Mouse (Mus musculus) layer of hippocampus, adult 2 months (tissue): ENCODE measurements around the gene Nckap1. TPM values are rescaled to one million over a fixed set of nuclear protein-coding genes. Genes with fewer than 3 reads are reported as not detected.

Experiments used
- DNase-seq, 2 experiments: peaks; one replicate each; pipeline ENCODE4 v3.0.0; 2022; ENCODE audit warnings: low spot score in 2 of 2
- H3K27ac ChIP-seq: fragments of 200-600 bp; 2 replicates; pipeline ENCODE4 v1.8.1; 2022
- H3K4me3 ChIP-seq: fragments of 200-600 bp; 2 replicates; pipeline ENCODE4 v1.8.1; 2022; ENCODE audit warnings: mild to moderate bottlenecking
- CTCF ChIP-seq: fragments of 200-600 bp; conservative IDR thresholded peaks from 2 replicates; pipeline ENCODE4 v1.8.1; 2022; ENCODE audit warnings: antibody characterized with exemption, mild to moderate bottlenecking, moderate library complexity
- total RNA-seq, 2 experiments: library from RNA; stranded (reverse); gene quantifications; 2 replicates each; pipeline ENCODE4 v1.2.3; 2021

The Nckap1 gene
- total RNA-seq, 2 experiments from 2014 or later: 541 to 558 TPM

GRCm38 (mm10) chr2:80594215-80594918 is 13.2 kb upstream of the Nckap1 start:
- TF ChIP-seq CTCF: no peak
- peak; percentile 61 to 71 for DNase-seq
- Histone ChIP-seq H3K27ac (peak overlapping the region; percentile 93), H3K4me3 (no peak overlapping the region)

DNA sequence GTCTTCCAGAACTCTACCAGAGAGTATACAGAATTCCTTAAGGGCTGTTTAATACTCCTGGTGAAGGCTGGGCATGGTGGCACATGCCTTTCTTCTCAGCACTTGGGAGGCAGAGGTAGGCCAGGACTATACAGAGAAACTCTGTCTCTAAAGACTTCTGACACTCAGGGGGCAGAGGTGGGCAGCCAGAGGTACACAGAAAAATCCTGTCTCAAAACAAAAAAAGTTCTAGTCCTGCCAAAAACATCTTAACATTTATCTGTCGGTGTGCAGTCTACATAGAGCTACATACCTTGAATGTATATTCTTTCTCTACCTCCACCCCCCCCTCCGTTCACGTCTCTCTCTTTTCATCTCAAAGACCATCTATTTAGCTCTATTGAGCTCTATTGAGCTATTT is 1.2 kb upstream of the Nckap1 start:
- Histone ChIP-seq H3K4me3 (no peak overlapping the region), H3K27ac (peak overlapping the region; percentile 97; the same call in 1 of the 2 replicates)
- DNase-seq: no peak
- no peak for TF ChIP-seq CTCF

DNA sequence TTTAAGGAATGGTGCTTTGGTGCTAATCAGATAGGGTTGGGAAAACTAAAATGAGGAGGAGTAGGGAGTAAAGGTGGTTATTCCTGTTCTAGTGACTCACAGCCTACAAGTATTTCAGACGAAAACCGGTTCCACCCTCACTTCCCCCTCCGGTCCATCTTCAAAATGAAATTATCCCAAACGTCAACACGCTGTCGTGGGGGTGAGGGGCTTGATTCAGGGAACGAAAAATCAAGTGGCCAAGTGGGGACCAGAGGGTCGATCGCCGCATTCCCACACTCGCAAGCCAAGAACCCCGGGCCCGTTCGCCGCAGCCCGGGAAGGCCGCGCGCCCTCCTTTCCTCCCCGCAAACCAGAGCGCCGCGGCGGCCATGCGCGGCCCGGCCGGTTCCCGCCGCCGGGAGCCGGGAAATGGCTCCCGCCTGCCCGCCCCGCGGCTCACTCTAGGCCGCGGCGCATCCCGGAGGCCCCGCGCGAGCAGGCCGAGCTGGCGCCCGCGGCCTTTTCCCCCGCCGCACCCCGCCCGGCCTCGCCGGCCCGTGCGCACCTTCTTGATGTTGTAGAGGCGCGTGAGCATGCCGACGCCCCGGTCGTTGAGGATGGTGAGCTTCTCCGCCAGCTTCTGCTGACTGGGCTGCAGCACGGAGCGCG is 744 bp downstream of the Nckap1 start:
- peak in 1 of 2 experiments; percentile 42 for DNase-seq
- H3K4me3 ChIP-seq: peak overlapping the region; percentile 82
- TF ChIP-seq CTCF: no peak
- peak overlapping the region; percentile 97 for H3K27ac ChIP-seq

DNA sequence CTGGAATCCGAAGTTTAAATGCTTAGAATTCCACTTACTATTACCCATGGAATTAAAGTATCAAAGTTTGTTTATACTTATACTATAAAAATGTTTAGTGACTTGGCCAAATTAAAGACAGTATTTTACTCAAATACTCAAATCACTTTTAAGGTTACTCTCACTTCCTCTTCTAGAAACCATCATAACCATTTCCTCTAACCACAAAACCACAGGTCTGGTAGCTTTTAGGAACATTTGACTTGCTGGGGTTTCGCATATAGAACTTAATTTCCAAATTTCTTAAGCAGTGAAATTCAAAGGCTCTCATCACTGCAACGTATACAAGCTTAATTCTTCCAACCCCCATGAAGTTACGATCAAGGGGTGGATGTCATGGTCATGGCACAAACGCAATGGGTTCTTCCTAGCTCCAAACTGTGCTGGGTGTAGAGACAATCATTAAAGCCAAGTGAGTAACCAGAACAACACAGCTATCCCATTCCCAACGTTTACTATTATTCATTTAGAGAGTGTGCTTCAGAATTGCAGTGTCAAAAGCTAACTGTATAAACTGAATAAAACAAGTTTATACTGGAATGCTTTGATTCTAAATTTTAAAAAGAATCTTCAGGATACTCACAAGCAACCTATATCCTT is 1.8 kb downstream of the Nckap1 start:
- Histone ChIP-seq H3K27ac (peak overlapping the region; percentile 97), H3K4me3 (peak overlapping the region; percentile 82)
- no peak for TF ChIP-seq CTCF
- no peak for DNase-seq

- DNase-seq: no peak
- TF ChIP-seq CTCF: no peak
- Histone ChIP-seq H3K4me3 (no peak overlapping the region), H3K27ac (no peak overlapping the region)
These were observed 3.9 kb downstream of the Nckap1 start for GRCm38 (mm10) chr2:80577286-80577685.

DNA sequence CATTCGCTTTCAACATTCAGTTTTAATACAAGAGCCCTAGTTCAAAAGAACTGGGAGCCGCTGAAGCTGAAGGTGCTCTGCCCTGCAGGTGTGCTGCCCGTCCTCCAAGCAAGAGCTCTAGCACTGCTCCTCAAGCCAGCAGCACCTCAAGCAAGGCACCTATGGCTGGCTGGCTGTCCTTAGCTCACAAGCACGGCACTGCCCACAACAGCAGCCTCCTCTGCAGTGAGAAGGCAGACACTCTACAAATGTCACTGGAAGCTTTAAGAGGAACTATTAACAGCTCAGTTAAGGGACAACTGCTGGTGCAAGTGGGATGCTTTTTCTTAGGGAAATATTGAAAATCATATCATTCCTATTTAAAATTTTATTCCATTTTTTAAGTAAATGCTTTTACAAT is 10.5 kb downstream of the Nckap1 start:
- no peak for TF ChIP-seq CTCF
- Histone ChIP-seq H3K27ac (0 out of 2 replicates have a peak overlapping the region, but pooled peaks have one; percentile 11), H3K4me3 (no peak overlapping the region)
- DNase-seq: no peak

DNA sequence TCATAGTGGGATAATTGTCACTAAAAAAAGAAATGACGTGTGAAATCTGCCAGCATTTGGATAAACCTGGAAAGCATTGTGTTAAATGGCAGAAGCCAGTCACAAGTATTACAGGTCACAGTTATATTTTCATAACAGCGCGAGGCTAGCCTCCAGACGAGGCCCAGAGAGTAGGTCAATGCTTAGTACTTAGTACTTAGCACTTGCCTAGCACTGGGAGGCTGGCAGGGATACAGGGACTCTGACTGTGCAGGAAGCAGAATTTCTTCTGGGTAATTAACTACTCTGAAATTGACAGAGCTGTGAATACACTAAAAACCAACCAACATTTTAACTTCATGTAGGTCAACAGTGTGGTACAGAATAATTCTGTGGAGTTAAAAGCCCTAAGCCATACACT is 13.8 kb downstream of the Nckap1 start:
- no peak for DNase-seq
- no peak overlapping the region for H3K4me3 ChIP-seq
- no peak for TF ChIP-seq CTCF
- no peak overlapping the region for H3K27ac ChIP-seq

GRCm38 (mm10) chr2:80562253-80562652 is 18.9 kb downstream of the Nckap1 start:
- Histone ChIP-seq H3K27ac (no peak overlapping the region), H3K4me3 (no peak overlapping the region)
- no peak for DNase-seq
- no peak for TF ChIP-seq CTCF

DNA sequence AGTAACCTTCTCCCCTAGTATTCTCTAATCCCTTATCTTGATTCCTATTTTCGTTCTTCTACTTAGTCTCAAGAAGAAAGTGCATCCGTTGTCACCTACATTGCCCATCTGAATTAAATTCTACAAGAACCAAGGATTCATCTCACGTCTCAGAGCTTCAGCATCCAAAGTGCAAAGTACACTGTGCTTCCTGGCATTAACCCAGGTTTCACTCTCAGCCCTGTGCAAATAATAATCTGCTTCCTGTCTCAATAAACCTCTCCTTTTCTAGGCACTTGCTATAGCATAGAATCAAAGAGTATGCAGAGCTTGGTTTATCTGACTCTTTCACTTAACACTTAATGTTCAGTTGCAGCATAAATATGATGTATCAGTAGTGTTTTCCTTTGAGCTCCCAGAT is 19.7 kb downstream of the Nckap1 start:
- no peak for TF ChIP-seq CTCF
- Histone ChIP-seq H3K27ac (no peak overlapping the region), H3K4me3 (no peak overlapping the region)
- DNase-seq: no peak

- TF ChIP-seq CTCF: no peak
- no peak for DNase-seq
- Histone ChIP-seq H3K27ac (no peak overlapping the region), H3K4me3 (no peak overlapping the region)
These were observed 20.4 kb downstream of the Nckap1 start for GRCm38 (mm10) chr2:80560773-80561172.

GRCm38 (mm10) chr2:80559655-80560054 is 21.5 kb downstream of the Nckap1 start:
- Histone ChIP-seq H3K4me3 (no peak overlapping the region), H3K27ac (no peak overlapping the region; the same call in 1 of the 2 replicates)
- no peak for DNase-seq
- no peak for TF ChIP-seq CTCF

DNA sequence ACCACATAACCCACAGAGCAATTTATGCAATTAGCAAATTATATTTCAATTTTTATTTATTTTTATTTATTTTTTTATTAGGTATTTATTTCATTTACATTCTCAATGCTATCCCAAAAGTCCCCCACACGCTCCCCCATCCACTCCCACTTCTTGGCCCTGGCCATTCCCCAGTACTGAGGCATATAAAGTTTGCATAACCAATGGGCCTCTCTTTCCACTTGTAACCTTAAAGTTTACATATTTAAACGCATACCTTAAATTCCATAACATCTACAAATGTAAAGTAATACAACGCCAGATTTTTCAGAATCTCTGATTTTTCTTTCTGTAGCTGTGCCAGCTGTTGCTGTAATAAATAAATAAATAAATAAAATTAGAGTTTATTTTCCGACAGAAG is 26.7 kb downstream of the Nckap1 start:
- H3K27ac ChIP-seq: no peak overlapping the region
- no peak overlapping the region for H3K4me3 ChIP-seq
- DNase-seq: no peak
- TF ChIP-seq CTCF: no peak

GRCm38 (mm10) chr2:80549704-80550103 is 31.5 kb downstream of the Nckap1 start:
- no peak for DNase-seq
- H3K4me3 ChIP-seq: no peak overlapping the region
- TF ChIP-seq CTCF: no peak
- H3K27ac ChIP-seq: no peak overlapping the region
